Mouse (Mus musculus): ENCODE results near the gene Acaa1a. TPM values are rescaled to one million over a fixed set of nuclear protein-coding genes. Genes with fewer than 3 reads are reported as not detected.
A peak's percentile ranks its signal among the peaks of the same experiment; 100 is the strongest.
"Not testable (repeated sequence)": the region's sequence is repeated elsewhere in the genome, so short reads cannot be mapped to it uniquely, and the experiment has no call there.

Gene Acaa1a
- total RNA-seq, 2 experiments from 2014 or later = 21.2 to 26.4 TPM

- no peak for ATAC-seq (replicated peaks; ENCODE audit: poor library complexity, severe bottlenecking)
Observed at GRCm38 (mm10) chr9:119338350-119338749, 1.1 kb upstream of the Acaa1a start.

- no peak for ATAC-seq (replicated peaks; ENCODE audit: poor library complexity, severe bottlenecking)
Observed at GRCm38 (mm10) chr9:119339106-119339505, 370 bp upstream of the Acaa1a start.

GRCm38 (mm10) chr9:119340212-119340580 lies 720 bp downstream of the Acaa1a start:
- ATAC-seq (replicated peaks; ENCODE audit: poor library complexity, severe bottlenecking) = no peak

- ATAC-seq (replicated peaks; ENCODE audit: poor library complexity, severe bottlenecking) = peak; percentile 85
Observed at GRCm38 (mm10) chr9:119340909-119341816, 1.7 kb downstream of the Acaa1a start, which contains the start of gene Myd88. Myd88 (minus strand) TSS chr9:119341411.

GRCm38 (mm10) chr9:119342728-119343127 lies 3.3 kb downstream of the Acaa1a start:
- ATAC-seq (replicated peaks; ENCODE audit: poor library complexity, severe bottlenecking) = no peak

GRCm38 (mm10) chr9:119346376-119346775 lies 6.9 kb downstream of the Acaa1a start:
- no peak for ATAC-seq (replicated peaks; ENCODE audit: poor library complexity, severe bottlenecking)

GRCm38 (mm10) chr9:119350531-119350930 lies 11.1 kb downstream of the Acaa1a start:
- ATAC-seq (replicated peaks; ENCODE audit: poor library complexity, severe bottlenecking) = no peak

- ATAC-seq (replicated peaks; ENCODE audit: poor library complexity, severe bottlenecking) = no peak
Observed at GRCm38 (mm10) chr9:119350947-119351705, 11.7 kb downstream of the Acaa1a start.

- peak; percentile 97 for ATAC-seq (replicated peaks; ENCODE audit: poor library complexity, severe bottlenecking)
Observed at GRCm38 (mm10) chr9:119352060-119352459, 12.6 kb downstream of the Acaa1a start.

- no peak for ATAC-seq (replicated peaks; ENCODE audit: poor library complexity, severe bottlenecking)
Observed at GRCm38 (mm10) chr9:119353926-119354325, 14.4 kb downstream of the Acaa1a start.

GRCm38 (mm10) chr9:119355943-119356342 lies 16.5 kb downstream of the Acaa1a start:
- ATAC-seq (replicated peaks; ENCODE audit: poor library complexity, severe bottlenecking) = no peak

- ATAC-seq (replicated peaks; ENCODE audit: poor library complexity, severe bottlenecking) = peak; percentile 99
Observed at GRCm38 (mm10) chr9:119357331-119358057, 18.0 kb downstream of the Acaa1a start, which contains the start of gene Xylb. Xylb (plus strand) TSS chr9:119357381.

GRCm38 (mm10) chr9:119358058-119358429 lies 18.6 kb downstream of the Acaa1a start:
- no peak for ATAC-seq (replicated peaks; ENCODE audit: poor library complexity, severe bottlenecking)

GRCm38 (mm10) chr9:119361416-119361815 lies 21.9 kb downstream of the Acaa1a start:
- ATAC-seq (replicated peaks; ENCODE audit: poor library complexity, severe bottlenecking) = no peak

GRCm38 (mm10) chr9:119363229-119363628 lies 23.8 kb downstream of the Acaa1a start:
- no peak for ATAC-seq (replicated peaks; ENCODE audit: poor library complexity, severe bottlenecking)

GRCm38 (mm10) chr9:119365284-119365683 lies 25.8 kb downstream of the Acaa1a start, which contains the start of gene Slc22a14:
Slc22a14 (minus strand) TSS chr9:119365553.
- peak; percentile 89 for ATAC-seq (replicated peaks; ENCODE audit: poor library complexity, severe bottlenecking)

- no peak for ATAC-seq (replicated peaks; ENCODE audit: poor library complexity, severe bottlenecking)
Observed at GRCm38 (mm10) chr9:119368367-119368766, 28.9 kb downstream of the Acaa1a start.

GRCm38 (mm10) chr9:119370770-119371169 lies 31.3 kb downstream of the Acaa1a start:
- not testable (repeated sequence) for ATAC-seq (replicated peaks; ENCODE audit: poor library complexity, severe bottlenecking)

- no peak for ATAC-seq (replicated peaks; ENCODE audit: poor library complexity, severe bottlenecking)
Observed at GRCm38 (mm10) chr9:119371251-119371650, 31.8 kb downstream of the Acaa1a start.

- ATAC-seq (replicated peaks; ENCODE audit: poor library complexity, severe bottlenecking) = no peak
Observed at GRCm38 (mm10) chr9:119375008-119375407, 35.5 kb downstream of the Acaa1a start.

Data from granulocyte monocyte progenitor cell, adult 5-6 weeks (primary cell).